Mouse (Mus musculus) cortical plate, adult 2 months (tissue): ENCODE measurements around the gene Zfp362.

Experiments
- CTCF ChIP-seq: fragments of 200-500 bp; IDR thresholded peaks from 2 replicates; pipeline ENCODE4 v1.5.1; 2011; ENCODE audit warnings: mild to moderate bottlenecking, control low read depth, low read length; ENCODE audit not compliant: insufficient read depth; ENCODE audit errors: extremely low read depth
- POLR2A ChIP-seq: fragments of 200-500 bp; IDR thresholded peaks from 2 replicates; pipeline ENCODE4 v1.6.1; 2011; ENCODE audit warnings: mild to moderate bottlenecking, low read length, control low read depth; ENCODE audit not compliant: insufficient read depth; ENCODE audit errors: extremely low read depth

DNA sequence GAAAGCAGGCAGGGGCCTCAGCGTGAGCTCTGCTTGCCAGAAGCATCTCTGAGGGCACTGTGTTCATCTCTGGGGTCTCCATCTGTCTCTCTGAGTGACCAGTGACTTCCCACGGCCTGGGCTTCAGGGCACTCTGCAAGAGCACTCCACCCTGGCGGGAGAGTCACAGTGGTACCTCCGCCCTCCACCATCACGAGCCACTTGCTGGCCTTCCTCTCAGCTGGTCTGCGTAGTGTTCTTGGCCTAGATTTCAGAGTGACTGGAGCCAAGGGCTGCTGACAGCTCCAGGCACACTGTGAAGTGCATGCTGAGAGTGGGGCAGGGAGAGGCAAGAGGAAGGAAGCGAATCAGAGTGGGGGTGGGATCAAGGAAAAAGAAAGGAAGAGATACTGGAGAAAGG lies 81.8 kb downstream of the Zfp362 start:
- TF ChIP-seq CTCF = no peak
- TF ChIP-seq POLR2A = no peak
